Mouse (Mus musculus): Measurements from ENCODE around the gene Gtf3c2. TPM values are rescaled to one million over a fixed set of nuclear protein-coding genes. Genes with fewer than 3 reads are reported as not detected.

The Gtf3c2 gene
- polyA plus RNA-seq, 1 experiment from 2014 or later: 47.5 TPM

DNA sequence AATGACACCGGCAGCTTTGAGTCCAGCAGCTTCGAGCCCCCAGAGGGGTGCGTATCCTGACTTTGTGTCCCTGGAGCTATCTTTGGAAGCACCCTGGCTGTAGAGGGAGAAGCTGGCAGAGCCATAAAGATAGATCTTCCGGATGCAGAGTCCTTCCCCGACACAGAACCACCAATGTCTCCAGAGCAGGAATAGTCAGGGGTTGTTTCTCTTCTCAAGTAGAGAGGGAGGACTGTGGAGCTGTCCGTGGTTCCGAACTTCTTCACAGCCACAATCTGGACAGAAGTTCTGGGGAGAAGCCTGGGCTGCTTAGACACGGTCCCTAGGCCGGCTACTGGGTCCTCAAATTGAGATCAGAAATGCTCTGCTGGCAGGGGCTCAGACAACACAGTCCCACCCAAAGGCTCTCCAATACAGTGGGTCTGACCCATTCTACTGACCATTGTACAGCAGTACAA, 40.9 kb downstream of the Gtf3c2 start:
- no peaks in the 10 kb centered on the region for H3K4me1 ChIP-seq (ENCODE audit: control insufficient read depth, insufficient read depth, low read length)
- peak overlapping the region; percentile 38; the same call in 1 of the 2 replicates for H3K4me2 ChIP-seq (ENCODE audit: low read depth, low read length)
- 14% methylated on average over 9 of the region's 9 CpGs for WGBS

DNA sequence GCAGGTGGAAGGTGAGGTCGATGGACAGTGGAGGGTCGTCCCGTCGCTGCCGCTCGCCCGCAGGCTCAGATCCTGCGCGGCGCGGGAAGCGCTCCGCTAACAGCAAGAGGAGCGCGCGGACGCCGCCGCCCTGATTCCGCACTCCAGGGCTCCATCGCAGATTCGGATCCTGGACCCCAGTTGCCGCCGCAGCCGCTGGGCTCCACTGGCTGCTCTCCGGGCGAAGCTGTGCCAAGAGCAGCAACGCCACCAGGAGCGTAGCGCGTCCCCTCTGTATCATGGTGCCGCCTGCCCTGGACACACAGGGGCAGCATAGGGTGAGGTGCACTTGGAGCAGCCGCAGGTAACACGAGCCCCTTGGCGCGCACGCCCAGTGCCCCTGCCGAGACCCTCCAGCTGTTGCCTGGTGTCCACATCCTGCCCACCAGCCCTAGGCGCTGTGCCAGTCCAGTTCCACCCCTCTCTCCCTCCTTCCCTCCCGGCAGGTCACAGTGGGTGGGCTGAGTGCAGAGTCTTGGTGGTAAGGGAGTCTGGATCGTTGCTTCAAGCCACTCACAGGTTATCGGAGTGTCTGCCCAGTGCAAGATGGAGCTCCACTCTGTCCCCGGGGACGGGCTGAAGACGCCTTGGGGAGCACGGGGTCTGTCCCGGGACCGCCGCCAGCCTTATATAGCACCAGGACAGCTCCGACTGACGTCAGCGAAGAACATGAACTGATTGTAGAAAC, 41.5 kb downstream of the Gtf3c2 start, which contains the start of gene Ucn:
Gene Ucn, minus strand, starts transcription at position 589 of the 727 bp plus-strand sequence.
- WGBS: 2% methylated on average over 33 of the region's 52 CpGs
- Histone ChIP-seq H3K9ac (ENCODE audit: low read depth, low read length) (no peak within 1 kb of the TSS), H3K36me3 (ENCODE audit: control insufficient read depth, insufficient read depth, low read length) (peaks cover 12% of the 10 kb centered on the region), H3K27ac (replicated peaks; ENCODE audit: low read depth, low read length) (no peak within 1 kb of the TSS), H3K4me2 (ENCODE audit: low read depth, low read length) (peak within 1 kb of the TSS; percentile 38), H3K4me3 (ENCODE audit: low read depth, low read length) (peak within 1 kb of the TSS; percentile 21), H3K27me3 (replicated peaks; ENCODE audit: control insufficient read depth, insufficient read depth, low read length) (peaks cover 66% of the 10 kb centered on the region), H3K9me3 (ENCODE audit: control insufficient read depth, low read length) (no peaks in the 10 kb centered on the region), H3K4me1 (ENCODE audit: control insufficient read depth, insufficient read depth, low read length) (no peaks in the 10 kb centered on the region)
- DNase-seq (ENCODE audit: low spot score) (peak; percentile 20), ATAC-seq (ENCODE audit: low read depth) (no peak; the same call in 1 of the 2 replicates)

More for the DNA sequence above, 40.9 kb downstream of the Gtf3c2 start:
- Histone ChIP-seq H3K4me3 (ENCODE audit: low read depth, low read length) (peak overlapping the region; percentile 21; the same call in 1 of the 2 replicates), H3K9me3 (ENCODE audit: control insufficient read depth, low read length) (no peaks in the 10 kb centered on the region), H3K27ac (replicated peaks; ENCODE audit: low read depth, low read length) (no peak overlapping the region), H3K36me3 (ENCODE audit: control insufficient read depth, insufficient read depth, low read length) (peaks cover 14% of the 10 kb centered on the region), H3K27me3 (replicated peaks; ENCODE audit: control insufficient read depth, insufficient read depth, low read length) (peaks cover 61% of the 10 kb centered on the region), H3K9ac (ENCODE audit: low read depth, low read length) (no peak overlapping the region)
- ATAC-seq (ENCODE audit: low read depth): no peak
- peak; percentile 48 for DNase-seq (ENCODE audit: low spot score)

DNA sequence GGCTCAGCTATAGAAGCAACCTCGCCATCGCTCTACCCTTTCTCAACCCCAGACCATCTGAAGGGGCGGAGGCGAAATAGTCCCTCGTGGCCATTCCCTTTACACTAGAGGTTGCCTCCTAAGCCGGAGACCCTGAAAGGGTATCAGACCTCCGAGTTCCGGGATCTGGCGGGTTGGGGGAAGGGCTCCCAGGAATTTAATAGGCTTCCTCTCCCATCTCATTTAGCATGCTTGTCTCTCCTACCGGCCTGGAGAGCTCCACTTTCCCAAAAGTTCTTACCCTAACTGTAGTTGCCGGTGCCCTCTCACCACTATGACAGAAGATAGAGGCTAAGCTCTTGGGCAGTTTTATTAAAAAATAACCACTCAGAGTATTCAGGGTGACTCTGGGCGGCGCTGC, 42.3 kb downstream of the Gtf3c2 start:
- under 1% methylated on average over 12 of the region's 13 CpGs for WGBS
- no peak for DNase-seq (ENCODE audit: low spot score)

DNA sequence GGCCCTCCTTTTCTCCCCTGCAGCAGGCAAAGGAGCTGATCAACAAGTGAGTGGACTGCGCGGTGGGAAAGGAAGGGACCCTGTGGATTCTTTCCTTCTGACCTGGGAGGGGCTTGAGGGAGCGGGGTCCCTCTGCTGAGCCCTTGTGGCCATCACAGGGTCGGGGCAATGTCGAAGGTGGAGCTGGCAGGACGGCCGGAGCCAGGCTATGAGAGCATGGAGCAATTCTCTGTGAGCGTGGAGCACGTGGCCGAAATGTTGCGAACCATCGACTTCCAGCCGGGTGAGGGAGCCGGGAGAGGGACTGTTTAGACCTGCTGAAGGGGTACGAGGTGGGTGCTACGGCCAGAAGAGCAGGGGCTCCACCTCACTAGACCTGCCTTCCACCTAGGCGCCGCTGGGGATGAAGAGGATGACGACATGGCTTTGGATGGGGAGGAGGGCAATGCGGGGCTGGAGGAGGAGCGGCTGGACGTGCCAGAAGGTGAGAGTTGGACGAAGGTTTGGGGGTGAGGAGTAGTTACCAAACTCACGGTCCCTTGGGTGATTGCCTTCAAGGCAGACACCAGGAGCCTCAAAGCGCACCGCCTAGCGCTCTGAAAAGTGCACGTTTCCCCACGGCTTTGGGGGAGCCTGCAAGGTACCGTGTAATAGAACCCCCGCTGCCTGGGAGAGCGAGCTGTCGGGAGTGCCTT, 43.1 kb downstream of the Gtf3c2 start:
- Histone ChIP-seq H3K27ac (replicated peaks; ENCODE audit: low read depth, low read length) (no peak overlapping the region), H3K36me3 (ENCODE audit: control insufficient read depth, insufficient read depth, low read length) (0 out of 2 replicates have a peak, but pooled peaks cover 8% of the 10 kb centered on the region), H3K9ac (ENCODE audit: low read depth, low read length) (no peak overlapping the region), H3K27me3 (replicated peaks; ENCODE audit: control insufficient read depth, insufficient read depth, low read length) (peaks cover 66% of the 10 kb centered on the region), H3K4me1 (ENCODE audit: control insufficient read depth, insufficient read depth, low read length) (no peaks in the 10 kb centered on the region), H3K9me3 (ENCODE audit: control insufficient read depth, low read length) (no peaks in the 10 kb centered on the region), H3K4me3 (ENCODE audit: low read depth, low read length) (no peak overlapping the region), H3K4me2 (ENCODE audit: low read depth, low read length) (peak overlapping the region; percentile 38; the same call in 1 of the 2 replicates)
- 0 out of 2 replicates have a peak, but pooled peaks have one; percentile 30 for ATAC-seq (ENCODE audit: low read depth)
- WGBS: 2% methylated on average over 28 of the region's 33 CpGs
- no peak for DNase-seq (ENCODE audit: low spot score)

More for the DNA sequence above, 42.3 kb downstream of the Gtf3c2 start:
- no peak overlapping the region for H3K27ac ChIP-seq (replicated peaks; ENCODE audit: low read depth, low read length)
- H3K9me3 ChIP-seq (ENCODE audit: control insufficient read depth, low read length): no peaks in the 10 kb centered on the region
- peak overlapping the region; percentile 38 for H3K4me2 ChIP-seq (ENCODE audit: low read depth, low read length)
- H3K4me3 ChIP-seq (ENCODE audit: low read depth, low read length): peak overlapping the region; percentile 21
- peaks cover 66% of the 10 kb centered on the region for H3K27me3 ChIP-seq (replicated peaks; ENCODE audit: control insufficient read depth, insufficient read depth, low read length)
- ATAC-seq (ENCODE audit: low read depth): no peak
- H3K36me3 ChIP-seq (ENCODE audit: control insufficient read depth, insufficient read depth, low read length): 0 out of 2 replicates have a peak, but pooled peaks cover 10% of the 10 kb centered on the region
- H3K4me1 ChIP-seq (ENCODE audit: control insufficient read depth, insufficient read depth, low read length): no peaks in the 10 kb centered on the region
- H3K9ac ChIP-seq (ENCODE audit: low read depth, low read length): no peak overlapping the region

DNA sequence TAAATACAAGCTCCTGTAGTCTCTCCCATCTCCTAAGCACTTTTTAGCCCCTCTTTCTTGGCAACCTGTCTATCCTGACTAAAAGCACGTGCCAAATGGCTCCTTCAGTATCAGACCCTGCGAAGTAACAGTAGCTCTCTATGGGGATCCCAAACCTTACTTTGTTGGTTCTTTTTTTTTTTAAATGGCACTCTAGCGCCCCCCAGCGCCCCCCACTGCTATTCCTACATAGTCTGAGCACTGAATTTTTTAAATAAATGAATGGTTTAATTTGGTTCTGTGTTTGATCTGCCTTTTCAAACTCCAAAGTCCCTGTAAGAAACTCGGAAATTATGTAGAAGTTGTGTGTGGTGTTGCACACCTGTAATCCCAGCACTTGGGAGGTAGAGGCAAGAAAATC, 53.9 kb downstream of the Gtf3c2 start:
- Histone ChIP-seq H3K4me3 (ENCODE audit: low read depth, low read length) (no peak overlapping the region), H3K4me2 (ENCODE audit: low read depth, low read length) (no peak overlapping the region), H3K27ac (replicated peaks; ENCODE audit: low read depth, low read length) (no peak overlapping the region), H3K36me3 (ENCODE audit: control insufficient read depth, insufficient read depth, low read length) (no peaks in the 10 kb centered on the region), H3K4me1 (ENCODE audit: control insufficient read depth, insufficient read depth, low read length) (no peaks in the 10 kb centered on the region), H3K9me3 (ENCODE audit: control insufficient read depth, low read length) (no peaks in the 10 kb centered on the region), H3K9ac (ENCODE audit: low read depth, low read length) (no peak overlapping the region), H3K27me3 (replicated peaks; ENCODE audit: control insufficient read depth, insufficient read depth, low read length) (no peaks in the 10 kb centered on the region)
- no peak for DNase-seq (ENCODE audit: low spot score)
- no peak for ATAC-seq (ENCODE audit: low read depth)
- WGBS: 43% methylated on average over 5 of the region's 5 CpGs

DNA sequence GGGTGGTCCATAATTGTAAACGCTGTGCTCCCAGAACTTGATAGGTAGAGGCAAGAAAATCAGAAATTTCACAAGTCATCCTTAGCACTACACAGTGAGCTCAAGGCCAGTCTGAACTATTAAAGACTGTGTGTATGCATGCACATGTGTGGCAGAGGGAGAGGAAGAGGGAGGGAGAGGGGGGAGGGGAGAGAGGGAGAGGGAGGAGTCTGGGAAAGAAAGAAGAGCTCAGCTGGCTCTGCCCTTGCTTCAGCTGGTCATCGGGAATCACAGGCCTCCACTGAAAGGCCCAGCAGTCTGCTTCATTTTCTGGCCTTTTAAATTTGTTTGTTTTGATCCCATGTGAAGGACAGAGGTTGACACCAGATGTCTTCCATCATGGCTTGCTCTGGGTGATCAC, 56.5 kb downstream of the Gtf3c2 start:
- Histone ChIP-seq H3K36me3 (ENCODE audit: control insufficient read depth, insufficient read depth, low read length) (no peaks in the 10 kb centered on the region), H3K27me3 (replicated peaks; ENCODE audit: control insufficient read depth, insufficient read depth, low read length) (no peaks in the 10 kb centered on the region), H3K9ac (ENCODE audit: low read depth, low read length) (no peak overlapping the region), H3K4me1 (ENCODE audit: control insufficient read depth, insufficient read depth, low read length) (no peaks in the 10 kb centered on the region), H3K4me2 (ENCODE audit: low read depth, low read length) (no peak overlapping the region), H3K27ac (replicated peaks; ENCODE audit: low read depth, low read length) (no peak overlapping the region), H3K9me3 (ENCODE audit: control insufficient read depth, low read length) (no peaks in the 10 kb centered on the region), H3K4me3 (ENCODE audit: low read depth, low read length) (no peak overlapping the region)
- DNase-seq (ENCODE audit: low spot score) (no peak), ATAC-seq (ENCODE audit: low read depth) (no peak)
- 37% methylated on average over 2 of the region's 2 CpGs for WGBS

DNA sequence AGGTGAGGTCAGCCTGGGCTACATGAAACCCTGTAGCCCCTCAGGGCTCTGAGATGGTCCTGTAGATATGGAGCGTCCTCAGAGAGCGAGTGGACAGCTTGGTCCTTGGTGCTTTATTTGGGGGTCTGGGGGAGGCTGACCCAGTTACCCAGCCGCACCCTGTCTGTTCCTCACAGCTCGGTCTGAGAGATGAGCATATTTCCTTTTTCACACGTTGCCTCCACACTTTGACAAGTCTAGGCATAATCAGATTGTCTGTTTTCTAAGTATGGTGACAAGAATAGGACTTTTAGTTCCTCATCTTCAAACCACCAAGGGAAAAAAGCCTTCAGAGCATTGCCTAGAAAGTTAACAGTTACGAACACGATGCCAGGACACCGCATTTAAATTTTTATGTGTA, 58.8 kb downstream of the Gtf3c2 start:
- Histone ChIP-seq H3K27me3 (replicated peaks; ENCODE audit: control insufficient read depth, insufficient read depth, low read length) (no peaks in the 10 kb centered on the region), H3K4me2 (ENCODE audit: low read depth, low read length) (no peak overlapping the region), H3K27ac (replicated peaks; ENCODE audit: low read depth, low read length) (no peak overlapping the region), H3K9me3 (ENCODE audit: control insufficient read depth, low read length) (no peaks in the 10 kb centered on the region), H3K9ac (ENCODE audit: low read depth, low read length) (no peak overlapping the region), H3K36me3 (ENCODE audit: control insufficient read depth, insufficient read depth, low read length) (no peaks in the 10 kb centered on the region), H3K4me3 (ENCODE audit: low read depth, low read length) (no peak overlapping the region), H3K4me1 (ENCODE audit: control insufficient read depth, insufficient read depth, low read length) (no peaks in the 10 kb centered on the region)
- ATAC-seq (ENCODE audit: low read depth) (no peak), DNase-seq (ENCODE audit: low spot score) (no peak)
- WGBS: 83% methylated on average over 8 of the region's 8 CpGs

DNA sequence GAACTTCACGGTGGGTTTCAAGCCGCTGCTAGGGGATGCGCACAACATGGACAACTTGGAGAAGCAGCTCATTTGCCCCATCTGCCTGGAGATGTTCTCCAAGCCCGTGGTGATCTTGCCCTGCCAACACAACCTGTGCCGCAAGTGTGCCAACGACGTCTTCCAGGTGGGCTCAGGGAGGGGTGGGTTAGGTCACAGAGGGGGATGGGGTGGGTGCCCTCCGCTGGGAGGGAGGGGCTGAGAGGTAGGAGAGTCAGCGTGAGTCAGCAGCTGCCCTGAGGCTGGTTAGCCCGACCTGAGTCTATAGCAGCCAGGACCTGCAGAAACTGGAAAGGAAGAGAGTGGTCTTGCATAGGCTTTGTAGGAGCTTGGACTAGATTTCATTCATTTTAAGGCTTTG, 63.0 kb downstream of the Gtf3c2 start:
- no peaks in the 10 kb centered on the region for H3K36me3 ChIP-seq (ENCODE audit: control insufficient read depth, insufficient read depth, low read length)
- H3K9ac ChIP-seq (ENCODE audit: low read depth, low read length): no peak overlapping the region
- no peak overlapping the region for H3K27ac ChIP-seq (replicated peaks; ENCODE audit: low read depth, low read length)
- ATAC-seq (ENCODE audit: low read depth) (no peak), DNase-seq (ENCODE audit: low spot score) (no peak)
- 21% methylated on average over 10 of the region's 10 CpGs for WGBS
- H3K4me3 ChIP-seq (ENCODE audit: low read depth, low read length): no peak overlapping the region
- H3K4me2 ChIP-seq (ENCODE audit: low read depth, low read length): no peak overlapping the region
- H3K4me1 ChIP-seq (ENCODE audit: control insufficient read depth, insufficient read depth, low read length): no peaks in the 10 kb centered on the region
- no peaks in the 10 kb centered on the region; the same call in 1 of the 2 replicates for H3K9me3 ChIP-seq (ENCODE audit: control insufficient read depth, low read length)
- no peaks in the 10 kb centered on the region for H3K27me3 ChIP-seq (replicated peaks; ENCODE audit: control insufficient read depth, insufficient read depth, low read length)
